15 mouse cellular contexts compared by ENCODE assay signal in genomic region chr1:172301180-172301579, GRCm38 (mm10). TPM values are rescaled to one million over a fixed set of nuclear protein-coding genes. Genes with fewer than 3 reads are reported as not detected.
DNase-seq lines count a peak whose midpoint lies in the region; ATAC-seq and TF ChIP-seq lines count a peak whose summit lies in the region.
"Had no signal": no experiment of that assay in that cellular context is flagged by ENCODE, and none has a peak within 500 bp of the region (broad histone marks: within the 10 kb centered on the region; RNA-seq: fewer than 3 reads in every experiment).

No protein-coding gene starts in this region.

- DNase-seq in forebrain, embryonic 10.5 days (ENCODE audit: extremely low spot score, low spot score) = no peak
- DNase-seq in ES-E14 (ENCODE audit: low read depth, low spot score) (no peak), liver (no peak)
- no peak for DNase-seq in forebrain, postnatal 0 days
- DNase-seq in midbrain, embryonic 10.5 days (ENCODE audit: low spot score) = no peak
- DNase-seq in frontal cortex, postnatal 36 days (ENCODE audit: low spot score in 2 of 2) = no peak
- no peak for DNase-seq in kidney, adult 11 months
- DNase-seq: gastrocnemius, postnatal 14 days; layer of hippocampus, postnatal 36 days; right cerebral cortex, postnatal 14 days had no signal

- no peak overlapping the region for H3K4me3 ChIP-seq in forebrain, embryonic 10.5 days
- H3K4me3 ChIP-seq in forebrain, embryonic 16.5 days (replicated peaks; ENCODE audit: low read length) = no peak overlapping the region
- H3K4me3 ChIP-seq in ES-E14 (ENCODE audit: insufficient read depth in 1 of 2, low read depth in 1 of 2, low read length in 2 of 2, poor library complexity in 1 of 2, severe bottlenecking in 1 of 2) = peak overlapping the region; percentile 29 to 30; a peak in 1 of 4 replicates
- H3K4me3 ChIP-seq in forebrain, postnatal 0 days (ENCODE audit: low read depth, low read length) = no peak overlapping the region
- no peak overlapping the region for H3K4me3 ChIP-seq in midbrain, embryonic 10.5 days
- H3K4me3 ChIP-seq: embryonic facial prominence, embryonic 15.5 days; stomach, embryonic 15.5 days had no signal

- TF ChIP-seq CTCF in forebrain, postnatal 0 days (IDR thresholded peaks at IDR 0.05; ENCODE audit: low read depth) = no peak

- no peak overlapping the region for H3K9ac ChIP-seq in forebrain, embryonic 16.5 days (replicated peaks; ENCODE audit: low read depth, low read length)
- no peak overlapping the region for H3K9ac ChIP-seq in ES-E14 (ENCODE audit: insufficient read depth, low read depth, low read length, poor library complexity, severe bottlenecking)
- H3K9ac ChIP-seq in forebrain, postnatal 0 days = no peak overlapping the region
- H3K9ac ChIP-seq: embryonic facial prominence, embryonic 15.5 days; stomach, embryonic 15.5 days had no signal

- H3K36me3 ChIP-seq in forebrain, embryonic 10.5 days (replicated peaks) = no peaks in the 10 kb centered on the region
- no peaks in the 10 kb centered on the region for H3K36me3 ChIP-seq in forebrain, embryonic 16.5 days (ENCODE audit: control insufficient read depth, insufficient read depth)
- no peaks in the 10 kb centered on the region for H3K36me3 ChIP-seq in ES-E14 (ENCODE audit: control insufficient read depth, insufficient read depth, low read length, poor library complexity, severe bottlenecking)
- H3K36me3 ChIP-seq in forebrain, postnatal 0 days (ENCODE audit: insufficient read depth) = no peaks in the 10 kb centered on the region
- no peaks in the 10 kb centered on the region for H3K36me3 ChIP-seq in midbrain, embryonic 10.5 days
- H3K36me3 ChIP-seq: embryonic facial prominence, embryonic 15.5 days; stomach, embryonic 15.5 days had no signal

- H3K9me3 ChIP-seq in forebrain, embryonic 10.5 days = no peaks in the 10 kb centered on the region
- H3K9me3 ChIP-seq in forebrain, embryonic 16.5 days (ENCODE audit: control insufficient read depth, low read length) = no peaks in the 10 kb centered on the region
- H3K9me3 ChIP-seq in ES-E14 (ENCODE audit: control insufficient read depth, insufficient read depth, low read depth, low read length) = no peaks in the 10 kb centered on the region
- no peaks in the 10 kb centered on the region for H3K9me3 ChIP-seq in forebrain, postnatal 0 days (ENCODE audit: low read length)
- H3K9me3 ChIP-seq in midbrain, embryonic 10.5 days (replicated peaks) = no peaks in the 10 kb centered on the region
- H3K9me3 ChIP-seq: embryonic facial prominence, embryonic 15.5 days; stomach, embryonic 15.5 days had no signal

- no peak for ATAC-seq in forebrain, embryonic 16.5 days
- peak; percentile 21; the same call in 1 of the 2 replicates for ATAC-seq in forebrain, postnatal 0 days

- H3K27ac ChIP-seq in forebrain, embryonic 10.5 days = peak overlapping the region; percentile 32
- H3K27ac ChIP-seq in forebrain, embryonic 16.5 days (ENCODE audit: low read length) = no peak overlapping the region
- H3K27ac ChIP-seq in ES-E14 (ENCODE audit: insufficient read depth, low read depth, low read length, poor library complexity, severe bottlenecking) = no peak overlapping the region
- 0 out of 2 replicates have a peak overlapping the region, but pooled peaks have one; percentile 57 for H3K27ac ChIP-seq in forebrain, postnatal 0 days (ENCODE audit: low read depth, low read length)
- H3K27ac ChIP-seq in midbrain, embryonic 10.5 days (replicated peaks) = peak overlapping the region; percentile 61
- H3K27ac ChIP-seq: embryonic facial prominence, embryonic 15.5 days; stomach, embryonic 15.5 days had no signal

- peaks cover 84% of the 10 kb centered on the region for H3K4me1 ChIP-seq in forebrain, embryonic 10.5 days
- peaks cover 9% of the 10 kb centered on the region for H3K4me1 ChIP-seq in forebrain, embryonic 16.5 days (replicated peaks; ENCODE audit: control insufficient read depth, insufficient read depth, low read length)
- H3K4me1 ChIP-seq in ES-E14 (ENCODE audit: control insufficient read depth in 2 of 2, insufficient read depth in 2 of 2, low read length in 2 of 2, poor library complexity in 1 of 2) = peaks cover 5 to 29% of the 10 kb centered on the region in 2 experiments; a peak in 3 of 4 replicates
- peaks cover 6% of the 10 kb centered on the region; the same call in 1 of the 2 replicates for H3K4me1 ChIP-seq in forebrain, postnatal 0 days (ENCODE audit: insufficient read depth)
- peaks cover 65% of the 10 kb centered on the region for H3K4me1 ChIP-seq in midbrain, embryonic 10.5 days

- peaks cover 56% of the 10 kb centered on the region for H3K27me3 ChIP-seq in forebrain, embryonic 10.5 days (ENCODE audit: poor library complexity, severe bottlenecking)
- H3K27me3 ChIP-seq in forebrain, embryonic 16.5 days (replicated peaks; ENCODE audit: control insufficient read depth, insufficient read depth, low read length) = no peaks in the 10 kb centered on the region
- H3K27me3 ChIP-seq in forebrain, postnatal 0 days (ENCODE audit: insufficient read depth, low read length) = no peaks in the 10 kb centered on the region
- peaks cover 65% of the 10 kb centered on the region for H3K27me3 ChIP-seq in midbrain, embryonic 10.5 days (ENCODE audit: low read depth, poor library complexity, severe bottlenecking)
- H3K27me3 ChIP-seq: embryonic facial prominence, embryonic 15.5 days; stomach, embryonic 15.5 days had no signal

- 48% methylated on average over 12 of the region's 12 CpGs for WGBS in forebrain, embryonic 10.5 days
- WGBS in forebrain, embryonic 16.5 days = 49% methylated on average over 12 of the region's 12 CpGs
- 47% methylated on average over 12 of the region's 12 CpGs for WGBS in forebrain, postnatal 0 days
- WGBS in midbrain, embryonic 10.5 days = 48% methylated on average over 12 of the region's 12 CpGs

- H3K4me2 ChIP-seq in forebrain, embryonic 16.5 days (ENCODE audit: low read length) = no peak overlapping the region
- no peak overlapping the region for H3K4me2 ChIP-seq in forebrain, postnatal 0 days (ENCODE audit: low read depth)
- H3K4me2 ChIP-seq: embryonic facial prominence, embryonic 15.5 days; stomach, embryonic 15.5 days had no signal

- in situ Hi-C loops in ES-E14 (cut with MboI; ENCODE audit: low sequenced_read_pairs in 2 of 2, unreplicated experiment in 2 of 2) = no loop called here

TF ChIP-seq in ES-E14, 5 proteins besides CTCF, POLR2A, EP300 and RAD21:
- TF ChIP-seq HCFC1 (IDR thresholded peaks at IDR 0.05; ENCODE audit: borderline replicate concordance, insufficient read depth, low read length) = no peak
- no peak for TF ChIP-seq ZC3H11A (IDR thresholded peaks at IDR 0.05; ENCODE audit: borderline replicate concordance, low read depth, low read length)
- no peak for TF ChIP-seq MAFK (IDR thresholded peaks at IDR 0.05; ENCODE audit: insufficient read depth, low read depth, low read length)
- TF ChIP-seq ZNF384 (IDR thresholded peaks at IDR 0.05; ENCODE audit: low read depth, low read length) = no peak
- TF ChIP-seq CHD2 (IDR thresholded peaks at IDR 0.05; ENCODE audit: low read depth, low read length) = no peak

RNA-seq across cellular contexts. Expression of gene Atp1a2, which starts 3.3 kb away (rescaled TPM):
- polyA plus RNA-seq in forebrain, embryonic 10.5 days (2016; fragmentation: Nextera tagmentation; extraction: Ambion mirVana) = 0.86 and 2.0 TPM in 2 replicates
- 42.4 and 47.1 TPM in 2 replicates for polyA plus RNA-seq in forebrain, embryonic 16.5 days (2015; fragmentation: Nextera tagmentation; extraction: Ambion mirVana)
- total RNA-seq in ES-E14 (2012; rRNA removed) = 0.31 and 0.48 TPM in 2 replicates
- 213 and 294 TPM in 2 replicates for total RNA-seq in forebrain, postnatal 0 days (2014; rRNA removed)
- polyA plus RNA-seq in forebrain, postnatal 0 days (2015; fragmentation: Nextera tagmentation; extraction: Ambion mirVana) = 54.4 and 75.2 TPM in 2 replicates
- 3.0 and 4.3 TPM in 2 replicates for polyA plus RNA-seq in midbrain, embryonic 10.5 days (2016; fragmentation: Nextera tagmentation; extraction: Ambion mirVana)

RNA-seq across cellular contexts. Expression of gene Kcnj9, which starts 27.9 kb away (rescaled TPM):
- polyA plus RNA-seq in forebrain, embryonic 10.5 days (2016; fragmentation: Nextera tagmentation; extraction: Ambion mirVana) = 0.17 and 0.43 TPM in 2 replicates
- polyA plus RNA-seq in forebrain, embryonic 16.5 days (2015; fragmentation: Nextera tagmentation; extraction: Ambion mirVana) = 2.6 and 4.2 TPM in 2 replicates
- 1.2 and 1.7 TPM in 2 replicates for total RNA-seq in ES-E14 (2012; rRNA removed)
- total RNA-seq in forebrain, postnatal 0 days (2014; rRNA removed) = 7.5 and 8.6 TPM in 2 replicates
- 2.9 and 4.8 TPM in 2 replicates for polyA plus RNA-seq in forebrain, postnatal 0 days (2015; fragmentation: Nextera tagmentation; extraction: Ambion mirVana)
- polyA plus RNA-seq in midbrain, embryonic 10.5 days (2016; fragmentation: Nextera tagmentation; extraction: Ambion mirVana) = 0.23 and 0.61 TPM in 2 replicates
- total RNA-seq: gastrocnemius, postnatal 14 days had no signal
- polyA plus RNA-seq: intestine, embryonic 14.5 days had no signal

RNA-seq across cellular contexts. Expression of gene Igsf8, which starts 39.7 kb away (rescaled TPM):
- polyA plus RNA-seq in forebrain, embryonic 10.5 days (2016; fragmentation: Nextera tagmentation; extraction: Ambion mirVana) = 53.0 and 55.4 TPM in 2 replicates
- 136 and 152 TPM in 2 replicates for polyA plus RNA-seq in forebrain, embryonic 16.5 days (2015; fragmentation: Nextera tagmentation; extraction: Ambion mirVana)
- total RNA-seq in ES-E14 (2012; rRNA removed) = 43.5 and 108 TPM in 2 replicates
- 117 and 136 TPM in 2 replicates for total RNA-seq in forebrain, postnatal 0 days (2014; rRNA removed)
- 110 and 113 TPM in 2 replicates for polyA plus RNA-seq in forebrain, postnatal 0 days (2015; fragmentation: Nextera tagmentation; extraction: Ambion mirVana)
- polyA plus RNA-seq in midbrain, embryonic 10.5 days (2016; fragmentation: Nextera tagmentation; extraction: Ambion mirVana) = 50.2 and 62.4 TPM in 2 replicates

RNA-seq across cellular contexts. Expression of gene Kcnj10, which starts 39.8 kb away (rescaled TPM):
- polyA plus RNA-seq in forebrain, embryonic 10.5 days (2016; fragmentation: Nextera tagmentation; extraction: Ambion mirVana) = 0.46 and 0.47 TPM in 2 replicates
- 2.1 and 2.2 TPM in 2 replicates for polyA plus RNA-seq in forebrain, embryonic 16.5 days (2015; fragmentation: Nextera tagmentation; extraction: Ambion mirVana)
- 0.80 and 1.2 TPM in 2 replicates for total RNA-seq in ES-E14 (2012; rRNA removed)
- 3.2 and 4.1 TPM in 2 replicates for total RNA-seq in forebrain, postnatal 0 days (2014; rRNA removed)
- 1.4 and 2.9 TPM in 2 replicates for polyA plus RNA-seq in forebrain, postnatal 0 days (2015; fragmentation: Nextera tagmentation; extraction: Ambion mirVana)
- polyA plus RNA-seq in midbrain, embryonic 10.5 days (2016; fragmentation: Nextera tagmentation; extraction: Ambion mirVana) = 0.46 and 0.75 TPM in 2 replicates

RNA-seq across cellular contexts. Expression of gene Atp1a4, which starts 43.0 kb away (rescaled TPM):
- polyA plus RNA-seq in forebrain, embryonic 10.5 days (2016; fragmentation: Nextera tagmentation; extraction: Ambion mirVana) = not detected in 2 replicates
- 0.11 TPM in 1 of 2 replicates, not detected in the other for polyA plus RNA-seq in forebrain, embryonic 16.5 days (2015; fragmentation: Nextera tagmentation; extraction: Ambion mirVana)
- 1.5 and 2.2 TPM in 2 replicates for total RNA-seq in ES-E14 (2012; rRNA removed)
- total RNA-seq in forebrain, postnatal 0 days (2014; rRNA removed) = not detected in 2 replicates
- polyA plus RNA-seq in forebrain, postnatal 0 days (2015; fragmentation: Nextera tagmentation; extraction: Ambion mirVana) = not detected in 2 replicates
- not detected in 2 replicates for polyA plus RNA-seq in midbrain, embryonic 10.5 days (2016; fragmentation: Nextera tagmentation; extraction: Ambion mirVana)
- total RNA-seq: layer of hippocampus, postnatal 36 days had no signal
- polyA plus RNA-seq: embryonic facial prominence, embryonic 15.5 days; intestine, embryonic 14.5 days; liver, embryonic 16.5 days; stomach, embryonic 15.5 days had no signal

Comparison
In these comparisons a context has a peak if more than half of its experiments do, and no peak if none do; other contexts are left out.
1. H3K27ac ChIP-seq: peak in forebrain, embryonic 10.5 days (single experiment), forebrain, postnatal 0 days (single experiment) and midbrain, embryonic 10.5 days (single experiment); none in forebrain, embryonic 16.5 days (single experiment) and ES-E14 (single experiment).
2. H3K4me3 ChIP-seq: peak in ES-E14 (2 of 2); none in forebrain, embryonic 10.5 days (single experiment), forebrain, embryonic 16.5 days (single experiment), forebrain, postnatal 0 days (single experiment) and midbrain, embryonic 10.5 days (single experiment).